Mouse (Mus musculus) bone marrow macrophage, adult 2 months (primary cell): ENCODE data around the gene Krt18.

Experiments used
- CTCF ChIP-seq: IDR thresholded peaks from 2 replicates; pipeline ENCODE4 v1.5.1; 2012; ENCODE audit warnings: low read depth, mild to moderate bottlenecking, low read length, moderate library complexity
- POLR2A ChIP-seq: IDR thresholded peaks from 2 replicates; pipeline ENCODE4 v1.6.1; 2012; ENCODE audit warnings: mild to moderate bottlenecking, low read depth, low read length, borderline replicate concordance

GRCm38 (mm10) chr15:102022481-102022880 is 5.5 kb upstream of the Krt18 start:
- TF ChIP-seq CTCF: no peak
- TF ChIP-seq POLR2A: no peak
